Mouse (Mus musculus) megakaryocyte, embryonic 14.5 days (primary cell): ENCODE results near the gene Exoc3l2. TPM values are rescaled to one million over a fixed set of nuclear protein-coding genes. Genes with fewer than 3 reads are reported as not detected.
A peak's percentile ranks its signal among the peaks of the same experiment; 100 is the strongest.

ENCODE experiments used
- H3K27me3 ChIP-seq: replicated peaks from 2 replicates; pipeline ENCODE3; 2012; ENCODE audit warnings: inconsistent platforms
- H3K36me3 ChIP-seq: replicated peaks from 2 replicates; pipeline ENCODE3; 2012; ENCODE audit warnings: low read length, inconsistent platforms, mixed read lengths
- H3K4me1 ChIP-seq: 2 replicates; pipeline ENCODE4 v1.6.1; 2012; ENCODE audit warnings: inconsistent platforms
- H3K4me3 ChIP-seq: replicated peaks from 2 replicates; pipeline ENCODE3; 2012; ENCODE audit warnings: moderate library complexity, mild to moderate bottlenecking, inconsistent platforms
- H3K9me3 ChIP-seq: 2 replicates; pipeline ENCODE4 v1.6.1; 2012; ENCODE audit warnings: inconsistent platforms
- FLI1 ChIP-seq: IDR thresholded peaks from 2 replicates; pipeline ENCODE4 v1.6.1; 2012; ENCODE audit warnings: low read length, inconsistent platforms, mixed read lengths
- GATA1 ChIP-seq: IDR thresholded peaks from 3 replicates; pipeline ENCODE4 v1.6.1; 2012; ENCODE audit warnings: mixed read lengths, low read length, inconsistent platforms, borderline replicate concordance
- polyA plus RNA-seq: library from polyadenylated mRNA; stranded (reverse); fragments of >175 nt; gene quantifications from 2 replicates; pipeline ENCODE4 v1.2.3, GENCODE M21; 2012; ENCODE audit warnings: low replicate concordance; ENCODE audit not compliant: insufficient read depth

Exoc3l2 gene
- polyA plus RNA-seq, 1 experiment = 53.6 TPM

- TF ChIP-seq FLI1 (no peak), GATA1 (no peak)
- Histone ChIP-seq H3K4me3 (peak overlapping the region; percentile 92), H3K36me3 (peaks cover 20% of the 10 kb centered on the region), H3K9me3 (no peaks in the 10 kb centered on the region), H3K27me3 (no peaks in the 10 kb centered on the region), H3K4me1 (peaks cover 81% of the 10 kb centered on the region)
These were observed 688 bp upstream of the Exoc3l2 start for GRCm38 (mm10) chr7:19462443-19462842.

- Histone ChIP-seq H3K4me1 (peaks cover 85% of the 10 kb centered on the region), H3K27me3 (no peaks in the 10 kb centered on the region), H3K9me3 (no peaks in the 10 kb centered on the region), H3K4me3 (peak overlapping the region; percentile 92), H3K36me3 (peaks cover 34% of the 10 kb centered on the region)
- TF ChIP-seq GATA1 = no peak
- no peak for TF ChIP-seq FLI1
These were observed 1.5 kb downstream of the Exoc3l2 start for GRCm38 (mm10) chr7:19464367-19465307.

- Histone ChIP-seq H3K4me3 (peak overlapping the region; percentile 69), H3K36me3 (peaks cover 50% of the 10 kb centered on the region), H3K27me3 (no peaks in the 10 kb centered on the region), H3K9me3 (no peaks in the 10 kb centered on the region), H3K4me1 (peaks cover 93% of the 10 kb centered on the region)
- TF ChIP-seq FLI1 (no peak), GATA1 (no peak)
These were observed 3.5 kb downstream of the Exoc3l2 start for GRCm38 (mm10) chr7:19466602-19467145.

DNA sequence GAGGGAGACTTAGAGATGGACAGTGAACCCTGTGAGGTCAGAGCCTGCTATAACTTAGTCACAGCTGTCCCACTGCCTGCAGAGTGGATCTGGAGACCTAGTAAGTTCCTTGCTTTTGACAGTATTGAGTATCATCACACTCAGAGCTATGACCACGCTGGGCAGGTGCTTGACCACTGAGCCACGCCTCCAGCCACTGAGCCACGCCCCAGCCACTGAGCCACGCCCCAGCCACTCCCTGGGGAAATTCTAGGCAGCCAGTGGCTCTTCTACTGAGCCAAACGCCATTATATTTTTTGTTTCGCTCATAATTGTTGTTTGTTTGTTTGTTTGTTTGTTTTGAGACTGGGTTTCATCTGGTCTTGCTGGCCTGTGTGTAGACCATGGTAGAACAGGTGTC lies 4.5 kb downstream of the Exoc3l2 start:
- Histone ChIP-seq H3K4me3 (peak overlapping the region; percentile 8), H3K27me3 (no peaks in the 10 kb centered on the region), H3K4me1 (peaks cover 93% of the 10 kb centered on the region), H3K9me3 (no peaks in the 10 kb centered on the region), H3K36me3 (peaks cover 59% of the 10 kb centered on the region)
- TF ChIP-seq FLI1 (no peak), GATA1 (no peak)

- peaks cover 93% of the 10 kb centered on the region for H3K4me1 ChIP-seq
- TF ChIP-seq GATA1 (no peak), FLI1 (no peak)
- no peak overlapping the region for H3K4me3 ChIP-seq
- no peaks in the 10 kb centered on the region for H3K9me3 ChIP-seq
- peaks cover 66% of the 10 kb centered on the region for H3K36me3 ChIP-seq
- H3K27me3 ChIP-seq = no peaks in the 10 kb centered on the region
These were observed 5.1 kb downstream of the Exoc3l2 start for GRCm38 (mm10) chr7:19468279-19468678.

DNA sequence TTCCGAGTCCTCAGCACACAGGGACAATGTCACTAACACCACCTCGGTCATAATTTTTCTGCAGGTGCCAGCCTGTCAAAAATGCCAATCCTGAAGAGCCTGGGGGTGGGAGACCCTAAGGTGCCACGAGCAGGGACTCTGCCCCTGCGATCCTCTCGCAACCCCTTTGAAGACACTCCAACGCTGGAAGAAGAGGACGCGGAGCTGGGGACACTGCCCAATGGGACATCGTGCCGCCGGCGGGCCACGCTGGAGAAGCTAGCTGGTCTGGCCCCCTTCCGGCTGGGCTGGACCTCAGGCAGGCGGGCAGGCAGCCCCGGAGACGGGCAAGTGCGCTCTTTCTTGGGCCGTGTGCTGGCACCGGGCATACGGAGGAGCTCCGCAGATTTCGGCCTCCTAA lies 6.3 kb downstream of the Exoc3l2 start:
- peaks cover 93% of the 10 kb centered on the region for H3K4me1 ChIP-seq
- no peaks in the 10 kb centered on the region for H3K27me3 ChIP-seq
- H3K36me3 ChIP-seq = peaks cover 75% of the 10 kb centered on the region

GRCm38 (mm10) chr7:19470308-19470707 lies 7.2 kb downstream of the Exoc3l2 start:
- H3K27me3 ChIP-seq = no peaks in the 10 kb centered on the region
- TF ChIP-seq FLI1 (no peak), GATA1 (no peak)
- H3K9me3 ChIP-seq = no peaks in the 10 kb centered on the region
- H3K4me1 ChIP-seq = peaks cover 89% of the 10 kb centered on the region
- peaks cover 83% of the 10 kb centered on the region for H3K36me3 ChIP-seq
- no peak overlapping the region for H3K4me3 ChIP-seq

More for the DNA sequence above, 6.3 kb downstream of the Exoc3l2 start:
- no peak overlapping the region for H3K4me3 ChIP-seq
- H3K9me3 ChIP-seq = no peaks in the 10 kb centered on the region
- TF ChIP-seq GATA1 (no peak), FLI1 (no peak)

DNA sequence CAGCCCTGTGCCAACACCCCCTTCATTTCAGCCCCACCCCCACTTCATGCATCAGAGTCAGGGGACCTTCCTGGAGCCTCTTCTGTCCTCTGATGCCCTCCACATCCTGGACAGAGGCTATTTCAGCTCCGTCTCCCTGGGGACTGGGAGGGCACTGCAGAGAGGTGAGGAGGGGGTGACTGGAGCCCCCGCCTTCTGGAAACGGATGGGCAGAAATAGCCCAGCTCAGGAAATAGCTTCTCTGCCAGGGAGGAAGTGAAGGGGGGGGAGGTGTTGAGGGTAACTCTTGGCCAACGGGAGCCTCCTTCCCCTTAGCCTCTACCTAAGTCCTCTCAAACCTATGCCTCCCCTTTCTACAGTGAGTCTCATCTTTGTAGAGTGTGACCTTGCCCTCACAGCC lies 9.3 kb downstream of the Exoc3l2 start:
- peaks cover 84% of the 10 kb centered on the region for H3K4me1 ChIP-seq
- no peaks in the 10 kb centered on the region for H3K9me3 ChIP-seq
- H3K27me3 ChIP-seq = no peaks in the 10 kb centered on the region
- peak overlapping the region; percentile 90 for H3K4me3 ChIP-seq
- peaks cover 82% of the 10 kb centered on the region for H3K36me3 ChIP-seq
- TF ChIP-seq GATA1 = no peak
- no peak for TF ChIP-seq FLI1

DNA sequence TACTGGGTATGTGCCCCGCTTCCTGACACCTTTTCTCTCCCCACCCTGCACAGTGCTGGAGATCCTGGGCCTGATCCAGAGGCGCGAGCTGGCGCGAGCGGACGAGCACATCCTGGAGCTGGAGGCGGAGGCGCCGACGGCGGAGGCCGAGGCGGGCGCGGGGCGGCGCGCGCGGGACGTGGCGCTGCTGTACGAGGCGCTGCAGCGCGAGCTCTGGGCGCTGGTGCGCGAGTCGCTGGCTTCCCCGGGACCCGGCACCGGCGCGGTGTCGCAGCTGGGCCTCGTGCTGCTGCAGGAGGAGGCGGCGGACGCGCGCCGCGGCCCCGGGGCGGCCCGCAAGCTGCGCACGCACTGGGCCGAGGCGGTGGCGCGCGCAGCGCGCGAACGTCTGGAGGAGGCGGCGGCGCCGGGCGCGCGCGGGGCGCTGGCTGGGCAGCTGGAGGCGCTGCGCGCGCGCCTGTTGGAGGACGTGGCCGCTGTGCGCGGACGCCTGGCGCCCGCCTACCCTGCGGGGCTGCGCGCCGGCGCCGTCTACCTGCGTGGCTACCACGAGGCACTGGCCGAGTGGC lies 10.8 kb downstream of the Exoc3l2 start:
- Histone ChIP-seq H3K4me1 (peaks cover 89% of the 10 kb centered on the region), H3K27me3 (no peaks in the 10 kb centered on the region), H3K4me3 (peak overlapping the region; percentile 90), H3K9me3 (no peaks in the 10 kb centered on the region), H3K36me3 (peaks cover 88% of the 10 kb centered on the region)
- TF ChIP-seq GATA1 (no peak), FLI1 (no peak)

DNA sequence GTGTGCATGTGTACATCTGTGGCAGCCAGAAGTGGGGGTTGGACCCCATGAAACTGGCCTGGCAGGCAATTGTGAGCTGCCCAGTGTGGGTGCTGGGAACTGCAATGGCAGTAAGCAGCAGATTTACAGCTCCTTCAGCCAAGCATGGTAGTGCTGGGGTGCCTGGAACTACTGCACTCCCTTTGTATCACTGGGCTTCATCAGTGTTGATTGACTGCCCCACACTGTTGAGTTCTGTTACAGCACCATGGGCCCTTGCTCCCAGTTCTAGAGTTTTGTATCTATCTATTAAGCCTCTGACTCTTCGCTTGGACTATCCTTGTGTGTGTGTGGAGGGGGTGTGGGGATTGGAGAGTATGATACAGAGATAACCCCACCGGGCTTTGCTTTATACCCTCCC lies 14.0 kb downstream of the Exoc3l2 start:
- TF ChIP-seq GATA1 (no peak), FLI1 (no peak)
- H3K9me3 ChIP-seq = no peaks in the 10 kb centered on the region
- H3K4me1 ChIP-seq = peaks cover 65% of the 10 kb centered on the region
- peaks cover 84% of the 10 kb centered on the region for H3K36me3 ChIP-seq
- no peak overlapping the region for H3K4me3 ChIP-seq
- H3K27me3 ChIP-seq = no peaks in the 10 kb centered on the region
